Mouse (Mus musculus) ES-E14 (cell line): ENCODE data around the gene Arhgap23.

ENCODE experiments used
- HCFC1 ChIP-seq: IDR thresholded peaks from 2 replicates; pipeline ENCODE4 v1.6.1; 2012; ENCODE audit warnings: low read length, inconsistent platforms, borderline replicate concordance; ENCODE audit not compliant: insufficient read depth
- MAFK ChIP-seq: IDR thresholded peaks from 2 replicates; pipeline ENCODE4 v1.6.1; 2014; ENCODE audit warnings: mild to moderate bottlenecking, low read depth, low read length, inconsistent platforms; ENCODE audit not compliant: insufficient read depth
- ZNF384 ChIP-seq: IDR thresholded peaks from 2 replicates; pipeline ENCODE4 v1.6.1; 2012; ENCODE audit warnings: low read depth, low read length, inconsistent platforms

DNA sequence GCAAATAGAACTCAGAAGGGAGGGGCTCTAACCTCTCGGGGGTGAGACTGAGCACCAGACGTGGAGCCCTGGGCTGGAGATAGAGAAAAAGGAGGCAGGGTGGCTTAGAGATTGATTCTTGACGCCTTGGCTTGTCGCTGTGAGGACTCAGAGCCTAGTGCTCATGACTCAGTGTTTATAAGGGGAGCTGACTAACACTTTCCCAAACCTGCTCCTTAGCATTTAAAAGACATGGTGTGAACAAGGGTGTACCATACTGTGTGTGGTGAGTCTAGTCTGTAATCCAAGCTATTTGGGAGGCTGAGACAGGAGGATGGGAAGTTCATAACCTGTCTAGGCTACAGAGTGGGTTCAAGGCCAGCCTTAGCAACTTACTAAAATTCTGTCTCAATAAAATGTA is 41.8 kb downstream of the Arhgap23 start:
- TF ChIP-seq HCFC1 (no peak), MAFK (no peak), ZNF384 (no peak)
